Mouse (Mus musculus): ENCODE results near the gene Rpn2.

GRCm38 (mm10) chr2:157363031-157363430 lies 84.2 kb downstream of the Rpn2 start:
- TF ChIP-seq CTCF (IDR thresholded peaks at IDR 0.05; ENCODE audit: low read depth): no peak
- TF ChIP-seq EP300 (IDR thresholded peaks at IDR 0.05; ENCODE audit: low read depth): no peak

Data from heart, postnatal 0 days (tissue).